In the genomic region with DNA sequence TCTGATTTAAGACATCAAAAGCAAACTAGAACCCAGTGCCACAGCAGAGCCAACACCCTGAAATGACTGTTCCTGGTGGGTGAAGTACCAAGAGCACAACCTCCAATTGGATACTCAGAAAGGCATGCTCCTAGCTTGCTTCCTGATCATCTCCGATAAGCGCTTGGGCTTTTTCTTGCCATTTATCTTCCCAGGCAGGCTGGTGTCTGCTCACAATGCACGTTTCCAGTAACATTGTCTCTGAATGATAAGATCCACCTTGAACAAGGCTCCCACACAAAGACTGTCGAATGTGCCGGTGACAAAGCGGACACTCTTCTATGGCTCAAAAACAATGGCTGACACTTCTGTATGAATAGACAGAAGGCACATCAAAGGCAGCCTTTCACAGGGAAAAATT, we compare ENCODE assay signal across 19 mouse cellular contexts. TPM values are rescaled to one million over a fixed set of nuclear protein-coding genes. Genes with fewer than 3 reads are reported as not detected.
DNase-seq lines count a peak whose midpoint lies in the region; ATAC-seq lines count a peak whose summit lies in the region.
"Had no signal": no experiment of that assay in that cellular context is flagged by ENCODE, and none has a peak within 500 bp of the region (broad histone marks: within the 10 kb centered on the region; RNA-seq: fewer than 3 reads in every experiment).

No protein-coding gene starts in this region.

- H3K9ac ChIP-seq in midbrain, embryonic 16.5 days (ENCODE audit: low read depth, low read length) = no peak overlapping the region
- no peak overlapping the region for H3K9ac ChIP-seq in forebrain, embryonic 14.5 days (ENCODE audit: low read length)
- no peak overlapping the region for H3K9ac ChIP-seq in hindbrain, embryonic 15.5 days
- no peak overlapping the region for H3K9ac ChIP-seq in midbrain, embryonic 15.5 days
- H3K9ac ChIP-seq: embryonic facial prominence, embryonic 13.5 days; heart, embryonic 15.5 days had no signal

- H3K4me3 ChIP-seq in midbrain, embryonic 10.5 days = no peak overlapping the region
- H3K4me3 ChIP-seq in midbrain, embryonic 16.5 days (ENCODE audit: low read depth, low read length) = no peak overlapping the region
- H3K4me3 ChIP-seq in forebrain, embryonic 14.5 days (ENCODE audit: low read depth, low read length) = no peak overlapping the region
- no peak overlapping the region for H3K4me3 ChIP-seq in hindbrain, embryonic 15.5 days
- H3K4me3 ChIP-seq in midbrain, embryonic 15.5 days = no peak overlapping the region
- H3K4me3 ChIP-seq: embryonic facial prominence, embryonic 13.5 days; gastrocnemius, adult 2 months; heart, embryonic 15.5 days had no signal

- no peaks in the 10 kb centered on the region for H3K36me3 ChIP-seq in midbrain, embryonic 10.5 days
- H3K36me3 ChIP-seq in midbrain, embryonic 16.5 days (ENCODE audit: control insufficient read depth, insufficient read depth, low read length) = no peaks in the 10 kb centered on the region
- no peaks in the 10 kb centered on the region for H3K36me3 ChIP-seq in forebrain, embryonic 14.5 days (ENCODE audit: control insufficient read depth, insufficient read depth, low read length)
- no peaks in the 10 kb centered on the region for H3K36me3 ChIP-seq in hindbrain, embryonic 15.5 days
- H3K36me3 ChIP-seq in midbrain, embryonic 15.5 days (replicated peaks) = no peaks in the 10 kb centered on the region
- H3K36me3 ChIP-seq: embryonic facial prominence, embryonic 13.5 days; heart, embryonic 15.5 days had no signal

- H3K9me3 ChIP-seq in midbrain, embryonic 10.5 days (replicated peaks) = no peaks in the 10 kb centered on the region
- H3K9me3 ChIP-seq in midbrain, embryonic 16.5 days (replicated peaks; ENCODE audit: control insufficient read depth, low read length, poor library complexity, severe bottlenecking) = no peaks in the 10 kb centered on the region
- no peaks in the 10 kb centered on the region for H3K9me3 ChIP-seq in forebrain, embryonic 14.5 days (replicated peaks; ENCODE audit: control insufficient read depth, low read length)
- no peaks in the 10 kb centered on the region for H3K9me3 ChIP-seq in hindbrain, embryonic 15.5 days
- H3K9me3 ChIP-seq in midbrain, embryonic 15.5 days = no peaks in the 10 kb centered on the region
- H3K9me3 ChIP-seq: embryonic facial prominence, embryonic 13.5 days; heart, embryonic 15.5 days had no signal

- no peak overlapping the region for H3K4me2 ChIP-seq in midbrain, embryonic 16.5 days (ENCODE audit: low read length)
- no peak overlapping the region for H3K4me2 ChIP-seq in forebrain, embryonic 14.5 days (ENCODE audit: low read length)
- H3K4me2 ChIP-seq in hindbrain, embryonic 15.5 days = no peak overlapping the region
- H3K4me2 ChIP-seq in midbrain, embryonic 15.5 days = no peak overlapping the region
- H3K4me2 ChIP-seq: embryonic facial prominence, embryonic 13.5 days; heart, embryonic 15.5 days had no signal

- ATAC-seq in midbrain, embryonic 16.5 days = no peak
- no peak for ATAC-seq in forebrain, embryonic 14.5 days
- ATAC-seq in hindbrain, embryonic 15.5 days (ENCODE audit: low FRiP score, low read depth) = no peak
- ATAC-seq in midbrain, embryonic 15.5 days (replicated peaks) = no peak
- ATAC-seq: activated CD4-positive, CD25-positive, alpha-beta regulatory T cell, adult 4 months; Patski had no signal

- no peaks in the 10 kb centered on the region for H3K27me3 ChIP-seq in midbrain, embryonic 10.5 days (ENCODE audit: low read depth, poor library complexity, severe bottlenecking)
- no peaks in the 10 kb centered on the region for H3K27me3 ChIP-seq in midbrain, embryonic 16.5 days (ENCODE audit: control insufficient read depth, insufficient read depth, low read depth, low read length)
- no peaks in the 10 kb centered on the region for H3K27me3 ChIP-seq in forebrain, embryonic 14.5 days (replicated peaks; ENCODE audit: control insufficient read depth, insufficient read depth, low read length)
- no peaks in the 10 kb centered on the region for H3K27me3 ChIP-seq in hindbrain, embryonic 15.5 days
- H3K27me3 ChIP-seq in midbrain, embryonic 15.5 days (replicated peaks) = no peaks in the 10 kb centered on the region
- H3K27me3 ChIP-seq: embryonic facial prominence, embryonic 13.5 days; heart, embryonic 15.5 days; Patski had no signal

- WGBS in midbrain, embryonic 10.5 days = 50% methylated on average over 6 of the region's 6 CpGs
- WGBS in midbrain, embryonic 16.5 days = 35% methylated on average over 6 of the region's 6 CpGs
- 40% methylated on average over 6 of the region's 6 CpGs for WGBS in forebrain, embryonic 14.5 days
- 30% methylated on average over 6 of the region's 6 CpGs for WGBS in hindbrain, embryonic 15.5 days
- 32% methylated on average over 6 of the region's 6 CpGs for WGBS in midbrain, embryonic 15.5 days

- H3K4me1 ChIP-seq in midbrain, embryonic 10.5 days = peaks cover 41% of the 10 kb centered on the region
- peaks cover 27% of the 10 kb centered on the region for H3K4me1 ChIP-seq in midbrain, embryonic 16.5 days (ENCODE audit: control insufficient read depth, insufficient read depth, low read length)
- peaks cover 33% of the 10 kb centered on the region for H3K4me1 ChIP-seq in forebrain, embryonic 14.5 days (ENCODE audit: control insufficient read depth, insufficient read depth, low read length)
- peaks cover 26% of the 10 kb centered on the region for H3K4me1 ChIP-seq in hindbrain, embryonic 15.5 days (replicated peaks)
- H3K4me1 ChIP-seq in midbrain, embryonic 15.5 days = peaks cover 35% of the 10 kb centered on the region
- H3K4me1 ChIP-seq: heart, embryonic 15.5 days had no signal

- H3K27ac ChIP-seq in midbrain, embryonic 10.5 days (replicated peaks) = 0 out of 2 replicates have a peak overlapping the region, but pooled peaks have one; percentile 6
- H3K27ac ChIP-seq in midbrain, embryonic 16.5 days (ENCODE audit: low read length) = no peak overlapping the region
- peak overlapping the region; percentile 90 for H3K27ac ChIP-seq in forebrain, embryonic 14.5 days (ENCODE audit: low read depth, low read length)
- peak overlapping the region; percentile 72; the same call in 1 of the 2 replicates for H3K27ac ChIP-seq in hindbrain, embryonic 15.5 days (replicated peaks)
- H3K27ac ChIP-seq in midbrain, embryonic 15.5 days = peak overlapping the region; percentile 83
- H3K27ac ChIP-seq: embryonic facial prominence, embryonic 13.5 days; gastrocnemius, adult 2 months; heart, embryonic 15.5 days had no signal

- no peak for DNase-seq in midbrain, embryonic 10.5 days (ENCODE audit: low spot score)
- no peak for DNase-seq in forebrain, embryonic 14.5 days (ENCODE audit: low spot score)
- no peak for DNase-seq in cerebellum, adult 11 months
- no peak for DNase-seq in right cerebral cortex, postnatal 14 days
- DNase-seq: adrenal gland, postnatal 14 days; cerebellum, adult 9-11 months; gastrocnemius, adult 2 months; heart, adult 18-20 months; kidney, adult 8-10 months; kidney, postnatal 4 days had no signal

RNA-seq across cellular contexts. Expression of gene Insm1, which starts 59.6 kb away (rescaled TPM):
- 3.0 and 4.7 TPM in 2 replicates for polyA plus RNA-seq in midbrain, embryonic 10.5 days (2016; fragmentation: Nextera tagmentation; extraction: Ambion mirVana)
- polyA plus RNA-seq in midbrain, embryonic 16.5 days (2015; fragmentation: Nextera tagmentation; extraction: Ambion mirVana) = 2.7 TPM in 2 replicates
- 12.6 and 14.7 TPM in 2 replicates for polyA plus RNA-seq in forebrain, embryonic 14.5 days (2014; fragmentation: Nextera tagmentation; extraction: Ambion mirVana)
- polyA plus RNA-seq in hindbrain, embryonic 15.5 days (2015; fragmentation: Nextera tagmentation; extraction: Ambion mirVana) = 3.8 and 5.1 TPM in 2 replicates
- 3.5 and 4.2 TPM in 2 replicates for polyA plus RNA-seq in midbrain, embryonic 15.5 days (2015; fragmentation: Nextera tagmentation; extraction: Ambion mirVana)
- polyA plus RNA-seq: activated CD4-positive, CD25-positive, alpha-beta regulatory T cell, adult 4 months; C2C12; heart, embryonic 15.5 days; lung, embryonic 16.5 days; Patski had no signal
